Mouse (Mus musculus): ENCODE results near the gene Olfr984.

Gene Olfr984

GRCm38 (mm10) chr9:40114106-40114505 lies at the start of gene Olfr984:
Gene Olfr984 (minus strand): TSS chr9:40114206.
- DNase-seq: no peak

DNA sequence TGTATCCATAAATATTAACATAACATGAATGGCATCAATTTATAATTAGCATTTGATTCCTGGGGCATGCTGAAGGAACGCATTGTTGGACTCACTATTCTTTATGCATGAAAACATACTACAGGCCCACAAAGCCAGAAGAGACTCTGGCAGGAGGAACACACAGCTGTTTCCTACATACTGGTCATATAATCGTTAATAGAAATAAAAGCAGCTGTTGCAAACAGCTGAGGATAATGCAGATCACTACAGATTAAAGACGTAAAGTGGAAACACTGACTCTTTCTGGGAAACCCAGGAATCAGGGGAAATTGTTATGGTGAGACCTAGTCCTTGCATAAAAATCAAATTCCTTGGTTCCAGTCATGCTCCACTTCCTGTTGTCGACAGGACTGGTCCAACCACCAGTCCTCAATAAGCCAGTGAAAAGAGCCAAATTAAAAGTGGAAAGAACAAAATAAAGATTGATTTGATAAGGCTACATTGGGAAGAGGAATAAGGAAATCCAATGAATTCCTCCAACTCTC lies 41.2 kb upstream of the Olfr984 start:
- no peak for DNase-seq

GRCm38 (mm10) chr9:40141544-40141943 lies 27.5 kb upstream of the Olfr984 start:
- DNase-seq: no peak

- no peak for DNase-seq
Observed at GRCm38 (mm10) chr9:40139484-40139883, 25.5 kb upstream of the Olfr984 start.

- DNase-seq: no peak
Observed at GRCm38 (mm10) chr9:40136987-40137688, 23.1 kb upstream of the Olfr984 start.

GRCm38 (mm10) chr9:40130556-40130955 lies 16.6 kb upstream of the Olfr984 start:
- no peak for DNase-seq

DNA sequence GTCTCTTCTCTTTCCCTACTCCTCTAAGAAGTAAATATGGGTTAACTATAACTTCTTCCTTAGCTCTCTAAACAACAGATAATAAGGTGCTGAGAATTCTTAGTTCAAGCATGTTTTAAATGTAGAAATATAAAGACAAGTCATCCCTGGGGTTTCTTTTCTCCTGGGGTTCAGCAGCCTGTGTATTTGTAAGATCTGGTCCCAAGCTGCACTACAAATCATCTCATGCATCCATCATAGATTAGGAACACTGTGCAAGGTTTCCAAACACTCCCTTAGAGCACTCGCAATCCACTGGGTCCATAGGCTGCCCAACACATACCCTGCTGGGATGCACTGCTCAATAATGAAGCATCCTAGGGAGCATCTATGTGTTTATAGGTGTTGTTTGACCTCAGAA lies 16.1 kb upstream of the Olfr984 start, which contains the start of gene Olfr985:
Gene Olfr985 (minus strand): TSS at position 101 of the 400 bp plus-strand sequence.
- DNase-seq: no peak

DNA sequence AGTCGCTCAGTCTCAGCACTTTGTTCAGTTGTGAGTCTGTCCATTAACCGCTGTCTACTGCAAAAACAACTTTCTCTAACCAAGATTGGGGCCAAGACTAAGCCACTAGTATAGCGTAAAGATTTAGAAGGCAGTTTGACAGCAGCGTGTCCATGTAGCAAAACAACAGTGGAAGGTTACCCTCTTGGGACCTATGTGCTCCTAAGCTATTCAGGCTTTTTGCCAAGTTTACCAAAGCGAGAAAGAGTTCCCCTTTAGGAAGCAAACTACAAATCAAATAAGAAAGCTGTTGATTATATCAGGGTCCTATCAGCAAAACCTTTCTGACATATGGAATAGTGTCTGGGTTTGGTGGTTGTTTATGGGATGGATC lies 3.3 kb upstream of the Olfr984 start:
- DNase-seq: no peak

DNA sequence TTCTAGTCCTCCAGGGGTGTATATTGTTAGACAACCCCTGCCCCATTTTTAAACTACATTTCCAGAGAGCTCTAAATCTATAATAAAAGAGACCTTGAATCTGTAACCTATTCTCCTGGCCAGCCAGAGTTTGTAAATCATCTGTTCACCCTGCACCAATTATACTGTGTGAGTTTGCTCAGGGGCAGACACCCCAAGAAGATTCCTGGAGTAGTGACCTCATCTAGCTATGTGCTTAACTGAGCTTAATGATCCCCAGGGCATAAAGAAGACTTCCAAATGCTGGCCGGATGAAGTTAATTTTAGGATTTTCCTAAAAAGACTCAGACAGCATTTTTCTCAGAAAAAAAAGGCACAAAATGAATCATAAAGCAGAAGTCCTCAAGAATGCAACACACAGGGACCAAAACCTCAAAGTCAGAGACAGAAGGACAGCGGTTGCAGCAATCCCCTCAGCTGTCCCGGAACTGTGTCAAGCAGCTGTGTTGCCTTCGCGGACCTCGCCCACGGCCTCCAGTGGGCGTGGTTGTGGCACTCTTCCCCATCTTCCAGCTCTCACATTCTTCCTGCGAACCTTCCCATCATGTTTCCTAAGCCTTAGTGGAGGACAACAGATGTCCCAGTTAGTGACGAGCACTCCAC lies 2.8 kb upstream of the Olfr984 start:
- no peak for DNase-seq

DNA sequence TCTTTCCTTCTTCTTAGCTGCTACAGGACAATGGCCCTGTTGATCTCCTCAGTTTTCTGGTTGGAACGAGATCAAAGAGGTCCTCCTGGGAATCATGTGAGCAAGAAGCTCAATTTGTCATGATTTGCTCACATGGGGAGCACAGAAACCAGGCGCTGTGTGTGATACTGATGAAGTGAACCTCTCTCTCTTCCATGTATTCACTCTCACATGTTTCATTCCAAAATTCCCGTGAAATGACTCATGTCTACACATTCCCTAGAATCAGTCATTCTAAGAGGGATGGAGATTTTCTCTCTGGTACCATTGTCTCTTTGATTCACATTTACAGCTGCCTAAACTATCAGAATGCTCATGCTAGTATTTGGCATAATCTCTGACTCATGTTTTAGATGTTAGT lies 19.2 kb downstream of the Olfr984 start:
- no peak for DNase-seq

DNA sequence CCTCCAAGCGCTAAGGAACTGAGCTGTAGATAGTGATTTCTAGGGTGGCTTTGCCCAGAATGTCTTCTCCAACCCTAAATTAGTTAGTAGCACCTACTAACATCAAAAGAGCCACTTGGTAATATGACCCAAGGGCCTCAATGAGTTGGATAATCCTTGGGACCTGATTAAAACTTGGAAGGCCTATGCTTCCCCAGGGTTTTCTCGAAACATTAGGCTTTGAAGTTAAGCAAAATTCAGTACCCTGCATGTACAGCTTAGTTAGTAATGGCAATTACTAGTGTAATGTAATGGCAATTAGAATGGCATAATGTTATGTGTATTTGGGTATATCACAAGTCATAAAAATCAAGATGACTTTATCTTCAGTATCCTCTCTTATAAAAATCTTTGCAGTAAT lies 20.5 kb downstream of the Olfr984 start, which contains the start of gene Olfr983:
Gene Olfr983 (minus strand): TSS at position 101 of the 400 bp plus-strand sequence.
- no peak for DNase-seq

GRCm38 (mm10) chr9:40073529-40073928 lies 40.5 kb downstream of the Olfr984 start, which contains the start of gene Olfr982:
Gene Olfr982 (plus strand): TSS chr9:40073829.
- DNase-seq: no peak

GRCm38 (mm10) chr9:40050138-40050537 lies 63.9 kb downstream of the Olfr984 start:
- DNase-seq: no peak

Data from cerebellum, postnatal 36 days (tissue).